Mouse (Mus musculus) heart, postnatal 0 days (tissue): ENCODE results near the gene Ust. TPM values are rescaled to one million over a fixed set of nuclear protein-coding genes. Genes with fewer than 3 reads are reported as not detected.

Experiments
- ATAC-seq: fragments of 200-750 bp; cut with Nextera tagmentation; 2 replicates; pipeline ENCODE4 v1.8.0; 2017; ENCODE audit warnings: low read depth, moderate number of reproducible peaks, moderate library complexity; ENCODE audit not compliant: insufficient read depth
- DNase-seq: peaks from one replicate; pipeline ENCODE4 v3.0.0-alpha.2; 2016; ENCODE audit warnings: low spot score
- H3K27ac ChIP-seq: fragments of 300-500 bp; sonication (generic); 2 replicates; pipeline ENCODE4 v1.5.1; 2014; ENCODE audit warnings: low read depth, mild to moderate bottlenecking
- H3K27me3 ChIP-seq: fragments of 300-500 bp; sonication (generic); 2 replicates; pipeline ENCODE4 v1.6.1; 2014; ENCODE audit warnings: low read length, mixed read lengths; ENCODE audit not compliant: control insufficient read depth, insufficient read depth
- H3K36me3 ChIP-seq: fragments of 300-500 bp; sonication (generic); replicated peaks from 2 replicates; pipeline ENCODE4 v1.6.1; 2014; ENCODE audit warnings: low read length, mixed read lengths; ENCODE audit not compliant: control insufficient read depth, insufficient read depth
- H3K4me1 ChIP-seq: fragments of 300-500 bp; sonication (generic); 2 replicates; pipeline ENCODE4 v1.6.1; 2014; ENCODE audit warnings: antibody characterized with exemption; ENCODE audit not compliant: control insufficient read depth, insufficient read depth
- H3K4me2 ChIP-seq: fragments of 300-500 bp; sonication (generic); 2 replicates; pipeline ENCODE4 v1.6.1; 2014; ENCODE audit warnings: low read depth, mild to moderate bottlenecking, low read length, moderate library complexity
- H3K4me3 ChIP-seq: fragments of 300-500 bp; sonication (generic); 2 replicates; pipeline ENCODE4 v1.5.1; 2014; ENCODE audit warnings: low read depth, low read length
- H3K9ac ChIP-seq: fragments of 300-500 bp; sonication (generic); replicated peaks from 2 replicates; pipeline ENCODE4 v1.6.1; 2014; ENCODE audit warnings: low read depth, low read length, mixed read lengths
- H3K9me3 ChIP-seq: fragments of 300-500 bp; sonication (generic); replicated peaks from 2 replicates; pipeline ENCODE4 v1.6.1; 2016; ENCODE audit warnings: low read length; ENCODE audit not compliant: control insufficient read depth
- CTCF ChIP-seq: IDR thresholded peaks from 2 replicates; pipeline ENCODE4 v1.5.1; 2016; ENCODE audit warnings: antibody characterized with exemption, control low read depth, low read depth
- EP300 ChIP-seq: IDR thresholded peaks from 2 replicates; pipeline ENCODE4 v1.6.1; 2016; ENCODE audit warnings: antibody characterized with exemption, low read depth
- WGBS: fragments of 180-500 bp; shearing (Covaris S2); extraction: QIAGEN DNeasy Blood & Tissue Kit; methylation state at CpG from one replicate; pipeline ENCODE4 v1.1.7; 2014; 5-methylcytosine and 5-hydroxymethylcytosine counted together
- polyA plus RNA-seq: library from polyadenylated mRNA; unstranded; fragments of >200 nt; fragmentation: Nextera tagmentation; extraction: Ambion mirVana; gene quantifications from 2 replicates; pipeline ENCODE4 v1.2.1, GENCODE M21; 2015
- total RNA-seq: library from RNA; depleted of rRNA; stranded (reverse); fragments of >200 nt; gene quantifications from 2 replicates; pipeline ENCODE4 v1.2.3, GENCODE M21; 2014; ENCODE audit warnings: low replicate concordance

Ust gene
- total and polyA plus RNA-seq, 2 experiments from 2014 or later: 1.1 to 1.2 TPM

- H3K4me3 ChIP-seq: no peak overlapping the region
- H3K9me3 ChIP-seq: no peaks in the 10 kb centered on the region
- TF ChIP-seq CTCF (no peak), EP300 (no peak)
- H3K27ac ChIP-seq: peak overlapping the region; percentile 36; the same call in 1 of the 2 replicates
- H3K4me2 ChIP-seq: peak overlapping the region; percentile 27; the same call in 1 of the 2 replicates
- peaks cover 6% of the 10 kb centered on the region; the same call in 1 of the 2 replicates for H3K4me1 ChIP-seq
- no peak overlapping the region for H3K9ac ChIP-seq
- H3K27me3 ChIP-seq: no peaks in the 10 kb centered on the region
- H3K36me3 ChIP-seq: no peaks in the 10 kb centered on the region
- no peak for DNase-seq
- ATAC-seq: no peak
- 43% methylated on average over 16 of the region's 16 CpGs for WGBS
Measured at GRCm38 (mm10) chr10:8213906-8214421, 304.7 kb downstream of the Ust start.

- Histone ChIP-seq H3K27ac (peak overlapping the region; percentile 36; the same call in 1 of the 2 replicates), H3K36me3 (no peaks in the 10 kb centered on the region)
- TF ChIP-seq EP300 (no peak), CTCF (no peak)
Measured at GRCm38 (mm10) chr10:8213266-8213905, 305.2 kb downstream of the Ust start.

GRCm38 (mm10) chr10:8212611-8213226 is 305.9 kb downstream of the Ust start:
- TF ChIP-seq EP300 (no peak), CTCF (no peak)
- H3K27me3 ChIP-seq: no peaks in the 10 kb centered on the region
- no peak overlapping the region for H3K9ac ChIP-seq
- H3K4me1 ChIP-seq: peaks cover 6% of the 10 kb centered on the region; the same call in 1 of the 2 replicates
- H3K36me3 ChIP-seq: no peaks in the 10 kb centered on the region
- no peak overlapping the region for H3K4me3 ChIP-seq
- H3K4me2 ChIP-seq: no peak overlapping the region
- H3K27ac ChIP-seq: no peak overlapping the region
- no peak for DNase-seq
- 84% methylated on average over 11 of the region's 11 CpGs for WGBS
- H3K9me3 ChIP-seq: no peaks in the 10 kb centered on the region
- ATAC-seq: no peak

More at GRCm38 (mm10) chr10:8213266-8213905, 305.2 kb downstream of the Ust start:
- DNase-seq (no peak), ATAC-seq (no peak)
- H3K4me2 ChIP-seq: peak overlapping the region; percentile 27; the same call in 1 of the 2 replicates
- H3K27me3 ChIP-seq: no peaks in the 10 kb centered on the region
- WGBS: 48% methylated on average over 10 of the region's 10 CpGs
- H3K4me3 ChIP-seq: no peak overlapping the region
- H3K9ac ChIP-seq: no peak overlapping the region
- peaks cover 6% of the 10 kb centered on the region; the same call in 1 of the 2 replicates for H3K4me1 ChIP-seq
- H3K9me3 ChIP-seq: no peaks in the 10 kb centered on the region

GRCm38 (mm10) chr10:8211694-8212093 is 306.9 kb downstream of the Ust start:
- H3K4me1 ChIP-seq: 0 out of 2 replicates have a peak, but pooled peaks cover 3% of the 10 kb centered on the region
- H3K27ac ChIP-seq: no peak overlapping the region
- no peaks in the 10 kb centered on the region for H3K36me3 ChIP-seq
- H3K9me3 ChIP-seq: no peaks in the 10 kb centered on the region
- no peak overlapping the region for H3K4me2 ChIP-seq
- no peak overlapping the region for H3K9ac ChIP-seq
- no peak for ATAC-seq
- DNase-seq: no peak
- no peak for TF ChIP-seq CTCF
- TF ChIP-seq EP300: no peak
- H3K4me3 ChIP-seq: no peak overlapping the region
- WGBS: 82% methylated on average over 5 of the region's 5 CpGs
- H3K27me3 ChIP-seq: no peaks in the 10 kb centered on the region

- Histone ChIP-seq H3K27ac (no peak overlapping the region), H3K36me3 (no peaks in the 10 kb centered on the region), H3K9me3 (no peaks in the 10 kb centered on the region), H3K4me3 (no peak overlapping the region), H3K27me3 (no peaks in the 10 kb centered on the region), H3K4me1 (0 out of 2 replicates have a peak, but pooled peaks cover 3% of the 10 kb centered on the region), H3K4me2 (no peak overlapping the region), H3K9ac (no peak overlapping the region)
- 81% methylated on average over 3 of the region's 3 CpGs for WGBS
- DNase-seq: no peak
- no peak for ATAC-seq
- no peak for TF ChIP-seq EP300
- no peak for TF ChIP-seq CTCF
Measured at GRCm38 (mm10) chr10:8210366-8210765, 308.3 kb downstream of the Ust start.
